Mouse (Mus musculus) G1E (cell line): ENCODE measurements at regions not wholly inside any gene's neighbourhood (a gene's known extent, or its start where the extent isn't known, plus 50 kb on each side); places are given as distances from the start of the nearest gene placed in this dataset.

Source experiments
- ATAC-seq: 2 replicates; pipeline ENCODE4 v1.8.0; 2016; ENCODE audit warnings: mild to moderate bottlenecking; ENCODE audit not compliant: insufficient number of reproducible peaks, poor library complexity, low FRiP score, severe bottlenecking; ENCODE audit errors: extremely low read depth
- DNase-seq: peaks from one replicate; pipeline ENCODE4 v3.0.0; 2012; ENCODE audit warnings: low spot score
- H3K27me3 ChIP-seq: 2 replicates; pipeline ENCODE4 v1.6.1; 2012; ENCODE audit warnings: mild to moderate bottlenecking, low read length, inconsistent platforms; ENCODE audit not compliant: insufficient read depth
- H3K36me3 ChIP-seq: replicated peaks from 2 replicates; pipeline ENCODE3; 2012; ENCODE audit warnings: mild to moderate bottlenecking, inconsistent platforms
- H3K4me1 ChIP-seq: 2 replicates; pipeline ENCODE4 v1.6.1; 2012; ENCODE audit warnings: low read depth, low read length, inconsistent platforms, mixed read lengths; ENCODE audit not compliant: insufficient read depth
- H3K4me3 ChIP-seq: 2 replicates; pipeline ENCODE4 v1.5.1; 2012; ENCODE audit warnings: low read depth, mild to moderate bottlenecking, inconsistent platforms, low read length, moderate library complexity, mixed read lengths
- H3K9me3 ChIP-seq: replicated peaks from 2 replicates; pipeline ENCODE4 v1.6.1; 2012; ENCODE audit warnings: inconsistent platforms
- CTCF ChIP-seq: IDR thresholded peaks from 2 replicates; pipeline ENCODE4 v1.5.1; 2012; ENCODE audit warnings: low read depth, low read length, inconsistent platforms, mixed read lengths
- GATA1 ChIP-seq: IDR thresholded peaks from 2 replicates; pipeline ENCODE4 v1.6.1; 2012; ENCODE audit warnings: borderline replicate concordance, low read length, inconsistent platforms, mixed read lengths
- GATA2 ChIP-seq: IDR thresholded peaks from 2 replicates; pipeline ENCODE4 v1.6.1; 2012; ENCODE audit warnings: low read depth, low read length, inconsistent platforms, borderline replicate concordance
- POLR2AphosphoS5 ChIP-seq: IDR thresholded peaks from 2 replicates; pipeline ENCODE4 v1.6.1; 2012; ENCODE audit warnings: low read depth, low read length, inconsistent platforms; ENCODE audit not compliant: insufficient replicate concordance
- TAL1 ChIP-seq: conservative IDR thresholded peaks from 2 replicates; pipeline ENCODE4 v1.6.1; 2012; ENCODE audit warnings: low read depth, low read length, inconsistent platforms, mixed read lengths

- H3K36me3 ChIP-seq: no peaks in the 10 kb centered on the region
- no peaks in the 10 kb centered on the region for H3K4me1 ChIP-seq
- peaks cover 22% of the 10 kb centered on the region for H3K9me3 ChIP-seq
- TF ChIP-seq GATA2 (no peak), POLR2AphosphoS5 (no peak), TAL1 (no peak), GATA1 (no peak), CTCF (no peak)
- no peak for ATAC-seq
- H3K27me3 ChIP-seq: no peaks in the 10 kb centered on the region
- DNase-seq: no peak
- H3K4me3 ChIP-seq: no peak overlapping the region
These were observed 203.6 kb upstream of the Gimd1 start for GRCm38 (mm10) chr3:132425819-132426671.

GRCm38 (mm10) chr3:132427244-132427643, 202.4 kb upstream of the Gimd1 start:
- no peak overlapping the region for H3K4me3 ChIP-seq
- no peaks in the 10 kb centered on the region for H3K4me1 ChIP-seq
- no peaks in the 10 kb centered on the region for H3K36me3 ChIP-seq
- DNase-seq (no peak), ATAC-seq (no peak)
- peaks cover 19% of the 10 kb centered on the region for H3K9me3 ChIP-seq
- H3K27me3 ChIP-seq: no peaks in the 10 kb centered on the region
- no peak for TF ChIP-seq CTCF
- no peak for TF ChIP-seq GATA2
- no peak for TF ChIP-seq GATA1
- no peak for TF ChIP-seq TAL1
- TF ChIP-seq POLR2AphosphoS5: no peak

GRCm38 (mm10) chr3:132428148-132428547, 201.5 kb upstream of the Gimd1 start:
- H3K4me1 ChIP-seq: no peaks in the 10 kb centered on the region
- TF ChIP-seq GATA2: no peak
- TF ChIP-seq GATA1: no peak
- TF ChIP-seq POLR2AphosphoS5: no peak

GRCm38 (mm10) chr3:132431805-132432204, 197.8 kb upstream of the Gimd1 start:
- Histone ChIP-seq H3K27me3 (no peaks in the 10 kb centered on the region), H3K4me3 (no peak overlapping the region), H3K36me3 (no peaks in the 10 kb centered on the region), H3K9me3 (peaks cover 15% of the 10 kb centered on the region), H3K4me1 (no peaks in the 10 kb centered on the region)
- TF ChIP-seq POLR2AphosphoS5 (no peak), GATA1 (no peak), CTCF (no peak), TAL1 (no peak), GATA2 (no peak)
- ATAC-seq (no peak), DNase-seq (no peak)

More at GRCm38 (mm10) chr3:132428148-132428547, 201.5 kb upstream of the Gimd1 start:
- DNase-seq (no peak), ATAC-seq (no peak)
- Histone ChIP-seq H3K36me3 (no peaks in the 10 kb centered on the region), H3K4me3 (no peak overlapping the region), H3K27me3 (no peaks in the 10 kb centered on the region), H3K9me3 (peaks cover 19% of the 10 kb centered on the region)

GRCm38 (mm10) chr3:132441226-132441625, 188.4 kb upstream of the Gimd1 start:
- TF ChIP-seq POLR2AphosphoS5: no peak
- TF ChIP-seq CTCF: no peak
- no peak for TF ChIP-seq GATA1
- TF ChIP-seq TAL1: no peak
- TF ChIP-seq GATA2: no peak
- no peaks in the 10 kb centered on the region for H3K27me3 ChIP-seq
- no peaks in the 10 kb centered on the region for H3K4me1 ChIP-seq
- no peak for DNase-seq
- no peaks in the 10 kb centered on the region for H3K36me3 ChIP-seq
- peaks cover 6% of the 10 kb centered on the region for H3K9me3 ChIP-seq
- H3K4me3 ChIP-seq: no peak overlapping the region
- ATAC-seq: no peak

- H3K27me3 ChIP-seq: no peaks in the 10 kb centered on the region
- TF ChIP-seq POLR2AphosphoS5: no peak
- TF ChIP-seq CTCF: no peak
- no peak for TF ChIP-seq GATA1
- no peak for TF ChIP-seq TAL1
- TF ChIP-seq GATA2: no peak
- H3K9me3 ChIP-seq: no peaks in the 10 kb centered on the region
- H3K4me3 ChIP-seq: no peak overlapping the region
- no peaks in the 10 kb centered on the region for H3K36me3 ChIP-seq
- H3K4me1 ChIP-seq: no peaks in the 10 kb centered on the region
- DNase-seq (no peak), ATAC-seq (no peak)
These were observed 175.7 kb upstream of the Gimd1 start for GRCm38 (mm10) chr3:132453927-132454326.
